32 mouse cellular contexts compared by ENCODE assay signal in the genomic region with DNA sequence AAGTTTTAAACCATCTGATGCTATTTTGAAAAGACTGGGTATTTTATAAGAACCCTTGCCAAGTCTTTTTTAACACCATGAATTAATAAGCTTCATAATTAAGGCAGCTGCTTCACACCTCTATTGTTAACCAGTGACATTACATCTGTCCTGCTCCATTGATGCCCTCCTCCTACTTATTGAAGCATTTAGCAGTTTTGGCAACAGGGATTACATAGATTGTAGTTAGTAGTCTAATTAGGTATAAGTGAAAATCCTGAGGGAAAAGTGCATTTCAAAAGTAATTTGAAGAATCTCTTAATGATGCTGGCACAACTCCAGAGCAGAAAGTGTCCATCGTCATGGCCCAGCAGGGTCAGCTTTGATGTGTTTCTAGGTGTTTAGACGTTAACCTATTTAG.
DNase-seq lines count a peak whose midpoint lies in the region; ATAC-seq and TF ChIP-seq lines count a peak whose summit lies in the region.
"Had no signal": no experiment of that assay in that cellular context is flagged by ENCODE, and none has a peak within 500 bp of the region (broad histone marks: within the 10 kb centered on the region; RNA-seq: fewer than 3 reads in every experiment).

No protein-coding gene starts in this region.

- DNase-seq in hindbrain, embryonic 10.5 days (ENCODE audit: low spot score), result no peak
- peak; percentile 8 for DNase-seq in brain, adult 2 months (ENCODE audit: low read depth, low spot score)
- DNase-seq in forebrain, postnatal 0 days, result peak; percentile 8
- no peak for DNase-seq in layer of hippocampus, adult 9-11 months
- DNase-seq: adrenal gland, adult 2 months; adrenal gland, postnatal 36 days; B cell, adult 2 months; cerebellum, adult 11 months; cerebellum, adult 9-11 months; embryo, embryonic 11 days; gastrocnemius, postnatal 25 days; heart, adult 11 months; heart, postnatal 36 days; kidney, postnatal 14 days; left cerebral cortex, postnatal 4 days; liver, postnatal 0 days; lung, postnatal 36 days; right cerebral cortex, postnatal 4 days; thymus, adult 18-20 months; thymus, postnatal 25 days had no signal

- TF ChIP-seq CTCF in forebrain, postnatal 0 days (IDR thresholded peaks at IDR 0.05; ENCODE audit: low read depth), result no peak

- H3K36me3 ChIP-seq in hindbrain, embryonic 16.5 days (ENCODE audit: control insufficient read depth, insufficient read depth, low read length), result no peaks in the 10 kb centered on the region
- H3K36me3 ChIP-seq in hindbrain, embryonic 10.5 days, result 0 out of 2 replicates have a peak, but pooled peaks cover under 1% of the 10 kb centered on the region
- no peaks in the 10 kb centered on the region for H3K36me3 ChIP-seq in forebrain, embryonic 12.5 days (replicated peaks)
- H3K36me3 ChIP-seq in forebrain, postnatal 0 days (ENCODE audit: insufficient read depth), result no peaks in the 10 kb centered on the region
- H3K36me3 ChIP-seq: midbrain, embryonic 12.5 days had no signal

- H3K27me3 ChIP-seq in hindbrain, embryonic 16.5 days (replicated peaks; ENCODE audit: control insufficient read depth, insufficient read depth, low read length), result no peaks in the 10 kb centered on the region
- no peaks in the 10 kb centered on the region for H3K27me3 ChIP-seq in hindbrain, embryonic 10.5 days (ENCODE audit: insufficient read depth, poor library complexity, severe bottlenecking)
- H3K27me3 ChIP-seq in forebrain, embryonic 12.5 days, result 0 out of 2 replicates have a peak, but pooled peaks cover 7% of the 10 kb centered on the region
- no peaks in the 10 kb centered on the region for H3K27me3 ChIP-seq in forebrain, postnatal 0 days (ENCODE audit: insufficient read depth, low read length)
- H3K27me3 ChIP-seq: embryonic facial prominence, embryonic 13.5 days; liver, embryonic 12.5 days; megakaryocyte, embryonic 14.5 days; midbrain, embryonic 12.5 days had no signal

- H3K4me2 ChIP-seq in hindbrain, embryonic 16.5 days (ENCODE audit: low read length), result no peak overlapping the region
- no peak overlapping the region for H3K4me2 ChIP-seq in forebrain, embryonic 12.5 days
- no peak overlapping the region for H3K4me2 ChIP-seq in forebrain, postnatal 0 days (ENCODE audit: low read depth)
- H3K4me2 ChIP-seq: embryonic facial prominence, embryonic 13.5 days; heart, embryonic 11.5 days; liver, embryonic 12.5 days; midbrain, embryonic 12.5 days had no signal

- H3K27ac ChIP-seq in hindbrain, embryonic 16.5 days (ENCODE audit: low read depth, low read length), result no peak overlapping the region
- no peak overlapping the region for H3K27ac ChIP-seq in hindbrain, embryonic 10.5 days
- H3K27ac ChIP-seq in forebrain, embryonic 12.5 days, result no peak overlapping the region
- no peak overlapping the region for H3K27ac ChIP-seq in forebrain, postnatal 0 days (ENCODE audit: low read depth, low read length)
- H3K27ac ChIP-seq: embryonic facial prominence, embryonic 13.5 days; liver, embryonic 12.5 days; midbrain, embryonic 12.5 days; stomach, postnatal 0 days had no signal

- no peak overlapping the region for H3K4me3 ChIP-seq in hindbrain, embryonic 16.5 days (ENCODE audit: low read length)
- no peak overlapping the region for H3K4me3 ChIP-seq in hindbrain, embryonic 10.5 days
- H3K4me3 ChIP-seq in forebrain, embryonic 12.5 days (replicated peaks), result no peak overlapping the region
- H3K4me3 ChIP-seq in forebrain, postnatal 0 days (ENCODE audit: low read depth, low read length), result no peak overlapping the region
- H3K4me3 ChIP-seq: embryonic facial prominence, embryonic 13.5 days; erythroblast, embryonic 14.5 days; liver, embryonic 12.5 days; megakaryocyte, embryonic 14.5 days; midbrain, embryonic 12.5 days had no signal

- no peaks in the 10 kb centered on the region for H3K9me3 ChIP-seq in hindbrain, embryonic 16.5 days (ENCODE audit: control insufficient read depth, low read length)
- no peaks in the 10 kb centered on the region for H3K9me3 ChIP-seq in hindbrain, embryonic 10.5 days
- H3K9me3 ChIP-seq in forebrain, embryonic 12.5 days, result no peaks in the 10 kb centered on the region
- no peaks in the 10 kb centered on the region for H3K9me3 ChIP-seq in forebrain, postnatal 0 days (ENCODE audit: low read length)
- H3K9me3 ChIP-seq: embryonic facial prominence, embryonic 13.5 days; liver, embryonic 12.5 days; megakaryocyte, embryonic 14.5 days; midbrain, embryonic 12.5 days had no signal

- no peaks in the 10 kb centered on the region for H3K4me1 ChIP-seq in hindbrain, embryonic 16.5 days (ENCODE audit: control insufficient read depth, insufficient read depth, low read depth, low read length)
- H3K4me1 ChIP-seq in hindbrain, embryonic 10.5 days (replicated peaks), result no peaks in the 10 kb centered on the region
- H3K4me1 ChIP-seq in forebrain, embryonic 12.5 days, result no peaks in the 10 kb centered on the region
- no peaks in the 10 kb centered on the region for H3K4me1 ChIP-seq in forebrain, postnatal 0 days (ENCODE audit: insufficient read depth)
- H3K4me1 ChIP-seq: embryonic facial prominence, embryonic 13.5 days; liver, embryonic 12.5 days; megakaryocyte, embryonic 14.5 days; midbrain, embryonic 12.5 days had no signal

- ATAC-seq in hindbrain, embryonic 16.5 days, result peak; percentile 63; the same call in 1 of the 2 replicates
- peak; percentile 77; the same call in 1 of the 2 replicates for ATAC-seq in forebrain, embryonic 12.5 days (ENCODE audit: low FRiP score)
- ATAC-seq in forebrain, postnatal 0 days, result no peak; the same call in 1 of the 2 replicates
- no peak for ATAC-seq in cerebellum, adult (ENCODE audit: insufficient number of reproducible peaks, low FRiP score, low TSS enrichment)
- ATAC-seq: activated CD4-positive, CD25-positive, alpha-beta regulatory T cell, adult 4 months; intestine, postnatal 0 days; liver, embryonic 12.5 days; liver, postnatal 0 days had no signal

- no peak overlapping the region for H3K9ac ChIP-seq in hindbrain, embryonic 16.5 days (ENCODE audit: low read depth, low read length)
- no peak overlapping the region for H3K9ac ChIP-seq in forebrain, embryonic 12.5 days
- H3K9ac ChIP-seq in forebrain, postnatal 0 days, result no peak overlapping the region
- H3K9ac ChIP-seq: embryonic facial prominence, embryonic 13.5 days; liver, embryonic 12.5 days; liver, postnatal 0 days; midbrain, embryonic 12.5 days had no signal

- 32% methylated on average over 2 of the region's 2 CpGs for WGBS in hindbrain, embryonic 16.5 days
- 84% methylated on average over 2 of the region's 2 CpGs for WGBS in hindbrain, embryonic 10.5 days
- WGBS in forebrain, embryonic 12.5 days, result 16% methylated on average over 2 of the region's 2 CpGs
- WGBS in forebrain, postnatal 0 days, result 10% methylated on average over 2 of the region's 2 CpGs

Comparison
In these comparisons a context has a peak if more than half of its experiments do, and no peak if none do; other contexts are left out.
1. ATAC-seq: peak in hindbrain, embryonic 16.5 days (single experiment) and forebrain, embryonic 12.5 days (single experiment); none in forebrain, postnatal 0 days (single experiment) and cerebellum, adult (single experiment).
2. DNase-seq: peak in brain, adult 2 months (single experiment) and forebrain, postnatal 0 days (single experiment); none in hindbrain, embryonic 10.5 days (single experiment) and layer of hippocampus, adult 9-11 months (single experiment).